Mouse (Mus musculus) testis, adult 2 months (tissue): ENCODE measurements around the gene Ccr6.

ENCODE experiments used
- CTCF ChIP-seq: fragments of 200-500 bp; IDR thresholded peaks from 2 replicates; pipeline ENCODE4 v1.5.1; 2012; ENCODE audit warnings: low read depth, mild to moderate bottlenecking, inconsistent platforms, low read length, moderate library complexity; ENCODE audit not compliant: control insufficient read depth, insufficient read depth, insufficient replicate concordance
- POLR2A ChIP-seq: fragments of 200-500 bp; IDR thresholded peaks from 2 replicates; pipeline ENCODE4 v1.6.1; 2012; ENCODE audit warnings: low read depth, mild to moderate bottlenecking, inconsistent platforms, low read length, moderate library complexity; ENCODE audit not compliant: control insufficient read depth

- TF ChIP-seq CTCF (no peak), POLR2A (no peak)
Observed at GRCm38 (mm10) chr17:8195685-8196376, 40.0 kb upstream of the Ccr6 start.
